Mouse (Mus musculus): Measurements from ENCODE around the gene Csnk1g1.

DNA sequence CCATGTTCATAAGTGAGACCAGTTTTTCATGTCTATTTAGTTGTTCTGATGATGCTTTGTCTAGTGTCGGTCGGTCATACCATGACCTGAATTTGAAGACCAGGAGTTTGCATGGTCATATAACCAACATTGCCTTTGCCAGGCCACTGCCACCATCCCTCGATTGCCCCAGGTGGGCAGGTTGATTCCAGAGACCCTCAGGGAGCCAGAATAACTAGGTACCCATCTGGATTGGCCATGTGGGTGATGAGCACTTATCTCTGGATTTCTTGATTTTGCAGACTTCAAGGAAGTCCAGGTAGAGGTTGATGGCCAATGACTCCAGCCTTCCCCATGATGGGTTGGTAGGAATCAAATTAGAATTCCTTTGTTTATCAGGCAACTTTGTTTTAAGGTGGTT, 134.5 kb downstream of the Csnk1g1 start:
- TF ChIP-seq POLR2A (IDR thresholded peaks at IDR 0.05; ENCODE audit: borderline replicate concordance, control insufficient read depth, low read depth, low read length): no peak
- no peak for TF ChIP-seq CTCF (IDR thresholded peaks at IDR 0.05; ENCODE audit: control insufficient read depth, insufficient read depth, low read length)
